Mouse (Mus musculus): ENCODE results near the gene Adh6b. TPM values are rescaled to one million over a fixed set of nuclear protein-coding genes. Genes with fewer than 3 reads are reported as not detected.
"Not testable (repeated sequence)": the region's sequence is repeated elsewhere in the genome, so short reads cannot be mapped to it uniquely, and the experiment has no call there.

Gene Adh6b
- total RNA-seq, 2 experiments from 2014 or later: not detected

DNA sequence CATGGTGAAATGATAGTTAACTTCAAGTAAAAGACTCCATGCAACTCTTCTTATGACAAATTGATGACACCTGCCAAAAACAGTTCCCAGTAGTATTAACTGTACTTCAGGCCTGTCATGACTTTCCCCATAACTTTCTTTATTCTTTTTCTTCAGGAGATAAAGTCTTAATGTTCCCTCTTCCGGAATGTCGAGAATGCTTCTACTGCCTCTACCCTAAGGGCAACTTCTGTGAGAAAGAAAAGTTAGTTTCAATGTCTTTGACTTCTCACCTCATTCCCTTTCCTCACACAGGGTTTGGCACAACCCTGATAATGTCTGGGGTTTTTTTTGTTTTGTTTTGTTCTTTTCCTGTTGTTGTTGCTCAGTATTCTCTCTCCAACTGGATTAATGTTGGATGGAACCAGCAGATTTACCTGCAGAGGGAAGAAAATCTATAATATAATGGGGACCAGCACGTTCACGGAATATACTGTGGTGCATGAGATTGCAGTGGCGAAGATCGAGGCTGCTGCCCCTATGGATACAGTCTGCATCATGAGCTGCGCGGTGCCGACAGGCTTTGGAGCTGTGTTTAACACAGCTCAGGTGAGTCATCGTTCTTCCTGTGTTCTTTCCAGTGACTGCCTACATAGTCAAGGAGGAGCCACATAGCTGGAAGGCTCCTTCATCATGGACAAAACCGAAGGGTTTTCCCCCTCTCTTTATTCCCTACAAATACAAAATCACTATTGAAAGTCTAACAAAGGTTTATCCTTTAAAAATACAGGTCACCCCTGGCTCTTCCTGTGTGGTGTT, 10.6 kb downstream of the Adh6b start:
- intact Hi-C loops (cut with DNase I): no loop called here
- no peak for DNase-seq (ENCODE audit: extremely low spot score in 1 of 2, low spot score in 2 of 2)

DNA sequence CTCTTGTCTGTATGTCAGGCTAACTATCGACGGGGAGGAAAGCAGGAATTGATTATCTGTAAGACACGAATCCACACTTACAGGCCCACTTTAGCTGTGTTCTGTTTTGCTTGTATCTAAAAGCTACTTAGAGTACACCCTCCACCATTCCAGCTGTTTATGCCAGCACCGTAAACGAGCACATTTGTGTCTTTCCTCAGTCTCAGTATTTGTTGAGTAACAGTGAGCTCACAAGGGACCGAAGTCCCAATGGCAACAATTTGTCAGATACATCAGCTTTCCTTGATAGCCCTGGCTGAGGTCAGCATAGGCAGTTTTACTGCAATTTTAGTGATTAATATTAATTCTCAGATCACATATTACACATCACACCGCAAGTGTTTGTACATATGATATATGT, 17.3 kb downstream of the Adh6b start:
- intact Hi-C loops (cut with DNase I): no loop called here
- no peak for DNase-seq (ENCODE audit: extremely low spot score in 1 of 2, low spot score in 2 of 2)

DNA sequence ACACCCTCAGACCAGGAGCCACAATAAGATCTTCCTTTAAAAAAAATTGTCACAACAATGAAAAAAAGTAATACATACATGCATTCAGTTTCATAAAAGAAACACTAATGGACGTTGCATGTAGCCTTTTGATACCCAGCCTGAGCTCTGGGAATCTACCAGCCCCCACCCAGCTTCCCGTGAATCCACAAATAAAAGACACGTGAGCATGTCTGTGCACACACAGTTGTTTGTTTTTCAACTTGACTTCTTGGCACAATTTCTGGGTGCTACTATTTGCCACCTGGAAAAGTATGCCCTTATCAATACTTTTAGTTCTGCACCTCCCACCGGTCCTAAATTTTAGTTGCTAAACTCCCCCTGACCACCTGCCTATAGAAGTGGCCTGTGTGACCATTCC, 19.1 kb downstream of the Adh6b start:
- intact Hi-C loops (cut with DNase I): no loop called here
- no peak for DNase-seq (ENCODE audit: extremely low spot score in 1 of 2, low spot score in 2 of 2)

DNA sequence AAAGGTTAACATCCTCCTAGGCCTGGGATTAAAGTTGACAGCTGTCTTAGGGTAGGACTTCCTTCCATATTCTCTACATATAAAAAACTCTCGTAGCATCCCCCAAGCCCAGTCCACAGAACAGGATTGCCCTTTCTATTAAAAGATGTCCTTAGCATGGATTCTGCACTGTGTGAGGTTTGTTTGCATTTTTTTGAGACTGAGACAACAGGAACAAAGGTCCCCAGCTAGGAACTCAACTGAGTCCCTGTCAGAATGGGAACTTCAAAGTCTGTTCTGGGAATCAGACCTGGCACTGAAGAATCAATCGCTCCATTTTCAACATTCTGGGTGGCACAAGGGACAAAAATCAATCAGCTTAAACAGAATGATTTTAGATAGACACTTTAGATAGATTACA, 21.3 kb downstream of the Adh6b start:
- intact Hi-C loops (cut with DNase I): no loop called here
- DNase-seq (ENCODE audit: extremely low spot score in 1 of 2, low spot score in 2 of 2): no peak

DNA sequence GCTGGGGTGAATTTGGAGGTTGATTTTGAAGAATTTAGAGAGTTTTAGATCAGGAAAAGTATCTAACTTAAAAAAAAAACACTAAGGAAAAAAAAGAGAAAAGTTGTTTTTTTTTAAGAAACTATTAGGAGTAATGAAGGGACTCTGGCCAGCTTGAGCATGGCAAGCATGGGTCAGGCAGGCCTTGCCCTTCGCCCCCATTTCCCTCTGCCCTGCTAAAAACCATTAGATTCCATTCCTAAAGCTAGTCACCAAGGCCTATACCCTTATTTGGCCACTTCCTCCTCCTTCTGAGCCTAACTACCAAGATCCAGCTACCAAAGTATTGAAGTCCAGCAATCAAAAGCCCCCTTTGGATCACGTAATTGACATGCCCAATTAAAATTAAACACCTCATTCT, 24.6 kb downstream of the Adh6b start:
- intact Hi-C loops (cut with DNase I): no loop called here
- no peak for DNase-seq (ENCODE audit: extremely low spot score in 1 of 2, low spot score in 2 of 2)

DNA sequence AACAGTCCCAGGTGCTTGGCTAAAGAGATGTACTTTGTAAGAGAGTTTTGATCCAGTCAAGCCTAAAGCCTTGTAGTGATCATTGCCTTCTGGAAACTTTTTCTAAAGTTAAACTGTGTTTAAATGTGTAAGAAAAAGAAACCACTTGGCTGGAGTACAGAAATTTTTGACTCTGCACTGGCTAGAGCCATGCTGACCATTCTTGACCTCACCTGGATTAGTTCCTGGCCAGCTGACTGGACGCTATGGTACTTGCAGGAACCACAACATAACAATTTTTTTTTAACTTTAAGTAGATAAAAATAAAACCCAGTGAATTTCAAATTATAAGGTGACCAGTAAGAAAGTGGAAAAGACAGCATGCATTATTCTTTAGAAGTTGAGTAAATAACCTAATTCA, 28.0 kb downstream of the Adh6b start:
- DNase-seq (ENCODE audit: extremely low spot score in 1 of 2, low spot score in 2 of 2): no peak
- intact Hi-C loops (cut with DNase I): no loop called here

DNA sequence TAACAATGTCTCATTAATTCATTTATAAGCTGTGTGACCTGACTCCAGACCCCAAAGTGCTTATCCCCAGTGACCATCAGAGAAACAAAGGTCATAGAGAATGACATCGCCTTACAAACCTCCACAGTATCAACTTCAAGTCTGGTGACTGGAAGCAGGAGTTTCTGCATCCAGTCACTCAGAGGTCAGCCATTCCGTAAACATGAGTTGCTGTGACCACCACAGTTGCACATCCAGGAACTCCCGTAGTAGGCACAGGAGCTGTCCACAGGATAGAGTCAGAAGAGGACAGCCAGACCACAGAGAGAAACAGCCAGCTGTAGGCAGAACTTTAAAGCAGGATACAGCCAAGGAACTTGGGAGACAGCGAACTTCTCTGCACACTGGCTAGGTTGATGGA, 28.7 kb downstream of the Adh6b start:
- intact Hi-C loops (cut with DNase I); DNase-seq (ENCODE audit: extremely low spot score in 1 of 2, low spot score in 2 of 2): not testable (repeated sequence)

DNA sequence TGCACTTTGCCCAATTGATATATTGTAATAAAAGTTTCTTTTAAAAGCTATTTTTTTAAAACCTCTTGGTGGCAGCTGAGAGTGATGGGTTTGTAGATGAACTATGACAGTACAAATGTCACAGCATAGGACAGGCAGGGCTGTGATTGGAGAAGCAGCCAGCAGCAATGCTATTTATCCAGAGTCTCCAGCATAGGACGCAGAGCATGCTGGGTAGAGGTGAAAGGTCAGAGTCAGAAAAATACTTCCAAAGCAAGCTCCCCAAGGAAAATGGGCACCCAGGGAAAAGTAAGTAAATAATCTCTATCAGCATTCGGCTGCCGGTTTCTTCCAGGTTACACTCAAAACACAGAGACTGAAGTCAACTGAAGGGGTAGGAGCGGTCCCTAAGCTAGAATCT, 32.3 kb downstream of the Adh6b start:
- intact Hi-C loops (cut with DNase I): no loop called here
- no peak for DNase-seq (ENCODE audit: extremely low spot score in 1 of 2, low spot score in 2 of 2)

DNA sequence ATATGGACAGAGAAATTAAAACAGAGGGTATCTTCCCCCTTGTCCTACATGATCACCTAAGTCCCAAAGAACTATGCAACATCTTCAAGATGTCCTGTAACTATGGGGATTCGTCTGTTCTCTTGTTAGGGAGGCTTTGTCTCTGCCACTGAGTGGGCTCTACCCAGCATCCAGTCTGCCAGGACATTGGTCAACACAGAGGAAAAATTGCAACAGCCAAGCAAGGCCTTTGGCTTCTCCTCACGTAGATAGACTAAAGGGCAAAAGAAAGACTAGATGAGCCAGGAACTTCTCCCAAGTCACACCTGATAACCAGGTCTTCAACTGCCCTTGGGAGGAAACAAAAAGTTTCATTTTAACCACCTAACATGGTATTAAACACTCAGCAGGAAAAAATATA, 33.6 kb downstream of the Adh6b start:
- intact Hi-C loops (cut with DNase I): no loop called here
- no peak for DNase-seq (ENCODE audit: extremely low spot score in 1 of 2, low spot score in 2 of 2)

DNA sequence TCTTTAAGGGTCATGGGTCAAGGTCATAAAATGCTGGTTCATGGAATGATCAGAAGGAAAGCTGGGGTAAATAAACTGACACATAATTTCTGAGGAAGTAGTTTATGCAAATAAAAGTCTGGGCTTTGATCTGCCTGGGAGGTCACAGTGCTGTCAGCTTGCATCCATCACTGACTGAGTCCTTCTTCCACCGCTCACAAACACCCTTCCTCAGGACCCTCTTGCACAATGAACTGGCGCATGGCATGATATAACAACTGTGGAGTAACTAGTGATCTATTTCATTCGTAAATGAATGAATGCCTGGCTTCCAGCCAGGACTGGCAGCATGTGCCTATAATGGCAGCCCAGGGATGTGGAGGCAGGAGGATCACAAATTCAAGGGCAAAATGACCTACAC, 39.6 kb downstream of the Adh6b start:
- DNase-seq (ENCODE audit: extremely low spot score in 1 of 2, low spot score in 2 of 2): no peak
- intact Hi-C loops (cut with DNase I): no loop called here

DNA sequence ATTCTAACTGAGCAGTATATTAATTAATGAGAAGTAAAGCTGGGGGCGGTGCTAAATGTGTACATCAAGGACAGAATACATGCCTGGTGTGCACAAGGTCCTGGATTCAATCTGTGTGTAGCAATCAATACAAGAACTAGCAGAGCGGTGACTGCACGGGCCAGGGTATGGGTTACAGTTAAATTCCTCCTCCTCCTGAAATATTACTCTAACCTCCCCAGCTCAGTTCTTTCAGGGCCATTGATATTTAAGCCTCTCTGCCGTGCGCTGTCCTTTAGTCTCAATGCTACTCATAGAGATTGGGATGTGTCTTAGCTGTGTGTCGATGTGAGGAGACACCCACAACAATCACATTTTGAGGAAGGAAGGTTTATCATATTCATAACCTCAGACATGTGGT, 45.6 kb downstream of the Adh6b start:
- DNase-seq (ENCODE audit: extremely low spot score in 1 of 2, low spot score in 2 of 2): no peak
- intact Hi-C loops (cut with DNase I): no loop called here

DNA sequence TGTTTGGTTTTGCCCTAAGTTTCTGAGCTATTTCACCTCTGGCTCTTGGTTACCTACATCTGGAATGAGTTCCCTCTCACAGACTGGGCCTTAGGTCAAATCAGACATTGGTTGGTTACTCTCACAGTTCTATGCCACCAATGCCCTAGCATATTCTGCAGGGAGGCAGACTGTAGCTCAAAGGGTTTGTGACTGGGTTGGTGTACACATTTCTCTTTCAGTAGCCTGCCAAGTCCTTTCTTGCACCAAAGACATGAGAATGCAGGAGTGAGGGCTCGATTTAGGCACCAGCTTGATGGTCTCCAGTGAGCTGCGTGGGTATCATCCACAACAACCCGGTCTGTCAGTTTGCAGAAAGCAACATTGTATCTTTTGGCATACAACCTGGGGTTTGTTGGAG, 63.3 kb downstream of the Adh6b start:
- DNase-seq (ENCODE audit: extremely low spot score in 1 of 2, low spot score in 2 of 2): no peak
- intact Hi-C loops (cut with DNase I): loop anchor here (5.0 to 10.0 kb wide), 2 partner anchors 183 to 210 kb away; partner anchors contain the start of gene 4930579F01Rik

DNA sequence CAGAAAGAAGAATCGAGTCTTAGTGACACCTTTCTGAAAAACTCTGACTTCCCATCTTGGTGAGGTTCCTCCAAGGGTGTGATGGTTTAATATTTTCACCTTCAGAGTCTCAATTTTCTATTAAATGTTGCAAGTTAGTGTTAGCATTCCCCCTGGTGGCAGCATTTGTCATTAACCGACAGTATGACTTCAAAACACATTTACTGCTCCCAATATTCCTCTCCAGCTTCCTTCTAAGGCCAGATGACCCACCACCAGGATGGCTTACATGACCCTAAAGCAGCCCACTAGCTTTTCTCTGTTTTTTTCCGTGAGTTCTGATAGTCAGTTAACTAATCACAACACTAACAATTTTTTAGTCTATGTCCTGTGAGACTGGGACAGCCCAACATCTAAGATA, 63.8 kb downstream of the Adh6b start:
- intact Hi-C loops (cut with DNase I): loop anchor here (5.0 to 10.0 kb wide), 2 partner anchors 183 to 211 kb away; partner anchors contain the start of gene 4930579F01Rik
- peak; percentile 33 to 48 for DNase-seq (ENCODE audit: extremely low spot score in 1 of 2, low spot score in 2 of 2)

DNA sequence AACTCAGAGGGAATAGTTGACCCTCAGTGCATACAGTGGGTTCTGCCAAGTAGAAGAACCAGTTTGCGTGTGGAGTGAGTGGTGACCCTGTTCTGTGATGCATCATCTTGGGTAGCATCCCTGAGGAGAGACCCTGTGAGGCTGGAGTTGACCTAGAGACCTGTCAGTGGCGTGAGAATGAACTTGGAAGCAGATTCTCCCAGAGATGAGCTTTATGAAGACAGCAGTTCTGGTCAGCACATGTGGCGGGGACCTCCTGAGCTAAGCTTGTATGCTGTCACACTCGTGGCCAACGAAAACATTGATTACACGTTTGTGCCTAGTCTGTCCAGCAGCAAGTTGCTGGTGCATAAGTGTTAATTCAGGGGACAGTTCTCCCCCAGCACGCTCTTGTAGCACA, 64.3 kb downstream of the Adh6b start:
- DNase-seq (ENCODE audit: extremely low spot score in 1 of 2, low spot score in 2 of 2): no peak
- intact Hi-C loops (cut with DNase I): loop anchor here (5.0 to 10.0 kb wide), 2 partner anchors 184 to 211 kb away; partner anchors contain the start of gene 4930579F01Rik

DNA sequence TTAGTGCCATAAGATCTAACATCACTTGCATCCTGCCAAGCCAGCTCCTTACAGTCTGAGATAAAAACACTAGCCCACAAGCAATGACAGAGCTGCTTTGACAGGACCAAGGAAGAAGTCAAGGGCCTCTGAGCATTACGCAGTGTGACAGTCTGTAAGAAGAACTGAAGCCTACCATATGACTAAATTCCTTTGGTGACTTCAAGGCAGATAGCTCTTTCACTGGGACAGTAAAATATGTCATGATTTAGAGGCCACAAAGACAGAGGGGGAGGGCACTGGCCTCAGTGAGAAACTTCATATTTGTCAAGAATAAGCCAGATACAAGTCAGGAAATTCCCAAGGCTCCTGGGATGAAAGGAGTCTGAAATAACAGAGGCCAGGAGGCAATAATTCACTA, 66.3 kb downstream of the Adh6b start:
- intact Hi-C loops (cut with DNase I): loop anchor here (5.0 to 10.0 kb wide), 2 partner anchors 186 to 213 kb away; partner anchors contain the start of gene 4930579F01Rik
- no peak for DNase-seq (ENCODE audit: extremely low spot score in 1 of 2, low spot score in 2 of 2)

Other genes with a start within 250 kb of the Adh6b start
- 1 to 10 TPM; 4.1 to 7.7 TPM for gene Trmt10a, start 198.3 kb upstream of the Adh6b start, total RNA-seq (2021)
- gene Mttp, start 196.8 kb upstream of the Adh6b start, total RNA-seq (2021): 1 to 10 TPM; 4.4 to 4.9 TPM
- not detected for gene 4930579F01Rik, start 147.9 kb upstream of the Adh6b start, total RNA-seq (2021)
- gene Adh7, start 124.0 kb upstream of the Adh6b start, total RNA-seq (2021): under 1 TPM; 0.10 to 0.49 TPM
- gene Adh1, start 80.8 kb upstream of the Adh6b start, total RNA-seq (2021): 1 to 10 TPM; 2.0 to 3.4 TPM
- not detected for gene Adh6a, start 28.5 kb upstream of the Adh6b start, total RNA-seq (2021)
- gene Adh4, start 73.7 kb downstream of the Adh6b start, total RNA-seq (2021): not detected
- gene Adh5, start 101.3 kb downstream of the Adh6b start, total RNA-seq (2021): 10 to 100 TPM; 82.8 to 83.2 TPM
- 10 to 100 TPM; 48.0 to 48.3 TPM for gene Metap1, start 147.7 kb downstream of the Adh6b start, total RNA-seq (2021)
- 100 to 1,000 TPM; 170 to 172 TPM for gene Eif4e, start 184.4 kb downstream of the Adh6b start, total RNA-seq (2021)